Comparison of ENCODE assay signal across 8 mouse cellular contexts in the genomic region with DNA sequence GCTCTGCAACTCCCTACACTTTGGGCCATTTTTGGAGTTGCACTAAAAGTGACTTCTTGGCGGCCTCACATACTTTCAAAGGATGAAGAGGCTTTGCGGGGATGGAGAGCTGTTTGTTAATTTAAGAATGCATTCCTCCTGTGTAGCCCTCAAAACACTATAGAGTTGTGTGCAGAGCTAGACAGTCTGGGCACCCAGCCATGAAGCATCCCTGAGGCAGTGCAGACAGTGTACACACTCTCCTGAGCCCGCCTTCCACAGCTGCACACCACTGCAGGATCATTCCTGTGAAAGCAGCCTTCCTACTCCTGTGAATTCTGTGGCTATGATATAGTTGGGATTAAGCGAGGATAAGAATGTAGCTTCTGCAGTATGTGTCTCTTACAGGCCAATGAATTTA. TPM values are rescaled to one million over a fixed set of nuclear protein-coding genes. Genes with fewer than 3 reads are reported as not detected.
DNase-seq lines count a peak whose midpoint lies in the region; ATAC-seq lines count a peak whose summit lies in the region.
"Had no signal": no experiment of that assay in that cellular context is flagged by ENCODE, and none has a peak within 500 bp of the region (broad histone marks: within the 10 kb centered on the region; RNA-seq: fewer than 3 reads in every experiment).

No protein-coding gene starts in this region.

- 0 out of 2 replicates have a peak overlapping the region, but pooled peaks have one; percentile 0 for H3K9ac ChIP-seq in hindbrain, embryonic 13.5 days
- no peak overlapping the region for H3K9ac ChIP-seq in hindbrain, embryonic 11.5 days (ENCODE audit: low read depth, low read length)
- H3K9ac ChIP-seq in embryonic facial prominence, embryonic 14.5 days (ENCODE audit: low read depth, low read length) = no peak overlapping the region
- no peak overlapping the region for H3K9ac ChIP-seq in intestine, embryonic 16.5 days (ENCODE audit: low read depth, low read length)
- H3K9ac ChIP-seq: liver, embryonic 13.5 days had no signal

- DNase-seq in hindbrain, embryonic 11.5 days (ENCODE audit: low spot score) = no peak
- DNase-seq in brain, adult 2 months (ENCODE audit: low read depth, low spot score) = peak; percentile 80
- peak; percentile 92 for DNase-seq in embryonic facial prominence, embryonic 14.5 days (ENCODE audit: low spot score)
- DNase-seq in lung, postnatal 36 days = peak; percentile 27
- DNase-seq: liver, embryonic 13.5 days had no signal

- peak overlapping the region; percentile 38 for H3K4me2 ChIP-seq in hindbrain, embryonic 13.5 days
- H3K4me2 ChIP-seq in hindbrain, embryonic 11.5 days (replicated peaks; ENCODE audit: low read depth, low read length) = no peak overlapping the region
- H3K4me2 ChIP-seq in embryonic facial prominence, embryonic 14.5 days (ENCODE audit: low read depth, low read length) = no peak overlapping the region
- H3K4me2 ChIP-seq in intestine, embryonic 16.5 days (ENCODE audit: low read depth, low read length) = no peak overlapping the region
- H3K4me2 ChIP-seq: liver, embryonic 13.5 days had no signal

- H3K27me3 ChIP-seq in hindbrain, embryonic 13.5 days = no peaks in the 10 kb centered on the region
- H3K27me3 ChIP-seq in hindbrain, embryonic 11.5 days (ENCODE audit: control insufficient read depth, insufficient read depth, low read length) = no peaks in the 10 kb centered on the region
- no peaks in the 10 kb centered on the region for H3K27me3 ChIP-seq in embryonic facial prominence, embryonic 14.5 days (replicated peaks; ENCODE audit: control insufficient read depth, insufficient read depth, low read length)
- H3K27me3 ChIP-seq in intestine, embryonic 16.5 days (replicated peaks; ENCODE audit: control insufficient read depth, insufficient read depth, low read length) = no peaks in the 10 kb centered on the region

- WGBS in hindbrain, embryonic 13.5 days = 35% methylated on average over 4 of the region's 4 CpGs
- WGBS in hindbrain, embryonic 11.5 days = 76% methylated on average over 4 of the region's 4 CpGs
- 24% methylated on average over 4 of the region's 4 CpGs for WGBS in embryonic facial prominence, embryonic 14.5 days
- WGBS in intestine, embryonic 16.5 days = 40% methylated on average over 4 of the region's 4 CpGs

- H3K27ac ChIP-seq in hindbrain, embryonic 13.5 days = peak overlapping the region; percentile 25; the same call in 1 of the 2 replicates
- no peak overlapping the region for H3K27ac ChIP-seq in hindbrain, embryonic 11.5 days (ENCODE audit: low read depth, low read length)
- H3K27ac ChIP-seq in embryonic facial prominence, embryonic 14.5 days (replicated peaks; ENCODE audit: low read depth, low read length) = 0 out of 2 replicates have a peak overlapping the region, but pooled peaks have one; percentile 21
- no peak overlapping the region for H3K27ac ChIP-seq in intestine, embryonic 16.5 days (ENCODE audit: low read length)
- H3K27ac ChIP-seq: liver, embryonic 13.5 days had no signal

- peaks cover 50% of the 10 kb centered on the region for H3K4me1 ChIP-seq in hindbrain, embryonic 13.5 days (replicated peaks)
- H3K4me1 ChIP-seq in hindbrain, embryonic 11.5 days (replicated peaks; ENCODE audit: control insufficient read depth, insufficient read depth, low read length) = peaks cover 6% of the 10 kb centered on the region; the same call in 1 of the 2 replicates
- H3K4me1 ChIP-seq in embryonic facial prominence, embryonic 14.5 days (ENCODE audit: control insufficient read depth, insufficient read depth, low read length) = peaks cover 37% of the 10 kb centered on the region
- peaks cover 13% of the 10 kb centered on the region for H3K4me1 ChIP-seq in intestine, embryonic 16.5 days (ENCODE audit: control insufficient read depth, insufficient read depth, low read length)

- no peaks in the 10 kb centered on the region for H3K36me3 ChIP-seq in hindbrain, embryonic 13.5 days
- H3K36me3 ChIP-seq in hindbrain, embryonic 11.5 days (ENCODE audit: control insufficient read depth, insufficient read depth, low read length) = no peaks in the 10 kb centered on the region
- no peaks in the 10 kb centered on the region for H3K36me3 ChIP-seq in embryonic facial prominence, embryonic 14.5 days (ENCODE audit: control insufficient read depth, insufficient read depth, low read length)
- no peaks in the 10 kb centered on the region for H3K36me3 ChIP-seq in intestine, embryonic 16.5 days (ENCODE audit: control insufficient read depth, insufficient read depth, low read length)
- H3K36me3 ChIP-seq: liver, embryonic 13.5 days had no signal

- no peaks in the 10 kb centered on the region for H3K9me3 ChIP-seq in hindbrain, embryonic 13.5 days
- no peaks in the 10 kb centered on the region for H3K9me3 ChIP-seq in hindbrain, embryonic 11.5 days (ENCODE audit: control insufficient read depth, low read length)
- no peaks in the 10 kb centered on the region for H3K9me3 ChIP-seq in embryonic facial prominence, embryonic 14.5 days (ENCODE audit: control insufficient read depth, low read length)
- no peaks in the 10 kb centered on the region for H3K9me3 ChIP-seq in intestine, embryonic 16.5 days (ENCODE audit: control insufficient read depth, low read length)
- H3K9me3 ChIP-seq: liver, embryonic 13.5 days had no signal

- no peak overlapping the region; the same call in 1 of the 2 replicates for H3K4me3 ChIP-seq in hindbrain, embryonic 13.5 days
- H3K4me3 ChIP-seq in hindbrain, embryonic 11.5 days (ENCODE audit: low read depth, low read length) = no peak overlapping the region
- no peak overlapping the region for H3K4me3 ChIP-seq in embryonic facial prominence, embryonic 14.5 days (ENCODE audit: low read depth, low read length)
- no peak overlapping the region for H3K4me3 ChIP-seq in intestine, embryonic 16.5 days (ENCODE audit: low read length)
- H3K4me3 ChIP-seq: liver, embryonic 13.5 days had no signal

- no peak for ATAC-seq in hindbrain, embryonic 13.5 days (ENCODE audit: low FRiP score)
- no peak for ATAC-seq in hindbrain, embryonic 11.5 days (ENCODE audit: low FRiP score)
- ATAC-seq in embryonic facial prominence, embryonic 14.5 days (ENCODE audit: low read depth) = no peak
- no peak for ATAC-seq in erythroblast, adult 5-6 weeks (replicated peaks; ENCODE audit: low FRiP score, poor library complexity, severe bottlenecking)
- no peak for ATAC-seq in intestine, embryonic 16.5 days

RNA-seq across cellular contexts. Expression of a gene that starts 4.9 kb away (rescaled TPM):
- 24.9 and 27.3 TPM in 2 replicates for polyA plus RNA-seq in hindbrain, embryonic 13.5 days (2015; fragmentation: Nextera tagmentation; extraction: Ambion mirVana)
- polyA plus RNA-seq in hindbrain, embryonic 11.5 days (2014; fragmentation: Nextera tagmentation; extraction: Ambion mirVana) = 17.0 and 20.6 TPM in 2 replicates
- polyA plus RNA-seq in embryonic facial prominence, embryonic 14.5 days (2014; fragmentation: Nextera tagmentation; extraction: Ambion mirVana) = 15.2 and 16.3 TPM in 2 replicates
- 5.6 and 6.9 TPM in 2 replicates for total RNA-seq in erythroblast, adult 5-6 weeks (2015; ENCODE audit: low replicate concordance)
- 6.3 and 9.5 TPM in 2 replicates for total RNA-seq in erythroblast, adult 5-6 weeks (2017; ENCODE audit: low replicate concordance)
- 6.6 and 6.8 TPM in 2 replicates for polyA plus RNA-seq in intestine, embryonic 16.5 days (2015; fragmentation: Nextera tagmentation; extraction: Ambion mirVana)

Comparison
In these comparisons a context has a peak if more than half of its experiments do, and no peak if none do; other contexts are left out.
1. H3K27ac ChIP-seq: peak in hindbrain, embryonic 13.5 days (single experiment) and embryonic facial prominence, embryonic 14.5 days (single experiment); none in hindbrain, embryonic 11.5 days (single experiment) and intestine, embryonic 16.5 days (single experiment).